Mouse (Mus musculus) pancreas, adult 10 weeks (tissue): ENCODE results near the gene Rgl1. TPM values are rescaled to one million over a fixed set of nuclear protein-coding genes. Genes with fewer than 3 reads are reported as not detected.

ENCODE experiments used
- polyA plus RNA-seq: library from polyadenylated mRNA; stranded (reverse); fragments of 350-450 nt; fragmentation: Illumina TruSeq; extraction: RNeasy Lipid Tissue Mini Kit (QIAGEN cat#74804); gene quantifications from one replicate; pipeline ENCODE4 v1.2.3, GENCODE M21; 2015; ENCODE audit warnings: low read depth, low replicate concordance; ENCODE audit not compliant: insufficient read depth

Rgl1 gene
- 9.5 TPM for polyA plus RNA-seq

GRCm38 (mm10) chr1:152766032-152766772 is at the start of gene Rgl1, which contains the start of gene Arpc5:
Rgl1 (minus strand) TSS chr1:152766351.
Arpc5 (plus strand) TSS chr1:152766542.

GRCm38 (mm10) chr1:152799897-152800296 is 33.7 kb upstream of the Rgl1 start, which contains the start of gene Ncf2:
Ncf2 (plus strand) TSS chr1:152800194.

GRCm38 (mm10) chr1:152750312-152750965 is 15.7 kb downstream of the Rgl1 start, which contains the start of gene Apobec4:
Apobec4 (plus strand) TSS chr1:152750551.

Other genes starting within 250 kb of the Rgl1 start
- not detected for gene Apobec4, start 15.8 kb downstream of the Rgl1 start, polyA plus RNA-seq
- gene Arpc5, start 191 bp upstream of the Rgl1 start, polyA plus RNA-seq: 34.9 TPM
- 1.3 TPM for gene Ncf2, start 33.8 kb upstream of the Rgl1 start, polyA plus RNA-seq
- 11.8 TPM for gene Smg7, start 136.3 kb upstream of the Rgl1 start, polyA plus RNA-seq
- 0.98 TPM for gene Nmnat2, start 188.6 kb upstream of the Rgl1 start, polyA plus RNA-seq